Mouse (Mus musculus): ENCODE measurements around the gene Nat8f7. TPM values are rescaled to one million over a fixed set of nuclear protein-coding genes. Genes with fewer than 3 reads are reported as not detected.

Gene Nat8f7
- not detected in 4 replicates for total RNA-seq (2023; ENCODE audit: inconsistent age)

GRCm38 (mm10) chr6:85713105-85713504, at the start of gene Nat8f7:
TSS of gene Nat8f7 (minus strand) at chr6:85713205.

Other genes starting within 250 kb of the Nat8f7 start
- gene Fbxo41, start 210.2 kb downstream of the Nat8f7 start, total RNA-seq (2023; ENCODE audit: inconsistent age): not detected in 4 replicates
- 0.39 to 0.69 TPM (median 0.54 TPM) in 4 replicates for gene Egr4, start 199.6 kb downstream of the Nat8f7 start, total RNA-seq (2023; ENCODE audit: inconsistent age)
- gene Alms1, start 125.7 kb downstream of the Nat8f7 start, total RNA-seq (2023; ENCODE audit: inconsistent age): 4.5 to 5.8 TPM (median 5.3 TPM) in 4 replicates
- gene Nat8f3, start 52.5 kb upstream of the Nat8f7 start, total RNA-seq (2023; ENCODE audit: inconsistent age): not detected in 4 replicates
- not detected in 4 replicates for gene Nat8f6, start 107.7 kb upstream of the Nat8f7 start, total RNA-seq (2023; ENCODE audit: inconsistent age)
- gene Nat8f5, start 107.8 kb upstream of the Nat8f7 start, total RNA-seq (2023; ENCODE audit: inconsistent age): not detected in 4 replicates
- not detected in 4 replicates for gene Nat8, start 118.9 kb upstream of the Nat8f7 start, total RNA-seq (2023; ENCODE audit: inconsistent age)
- gene Nat8f2, start 156.0 kb upstream of the Nat8f7 start, total RNA-seq (2023; ENCODE audit: inconsistent age): 0.16 TPM in 1 of 4 replicates, not detected in the others
- gene Nat8f4, start 191.7 kb upstream of the Nat8f7 start, total RNA-seq (2023; ENCODE audit: inconsistent age): 1.6 to 4.6 TPM (median 2.6 TPM) in 4 replicates
- gene Tprkb, start 198.7 kb upstream of the Nat8f7 start, total RNA-seq (2023; ENCODE audit: inconsistent age): 15.3 to 19.3 TPM (median 17.7 TPM) in 4 replicates
- 2.1 to 4.3 TPM (median 3.7 TPM) in 4 replicates for gene Nat8f1, start 202.5 kb upstream of the Nat8f7 start, total RNA-seq (2023; ENCODE audit: inconsistent age)
- gene Dusp11, start 248.5 kb upstream of the Nat8f7 start, total RNA-seq (2023; ENCODE audit: inconsistent age): 198 to 224 TPM (median 216 TPM) in 4 replicates

Data from B cell, adult (primary cell).